Mouse (Mus musculus) erythroid progenitor cell, adult 5-6 weeks (primary cell): ENCODE measurements around the gene Trpc1. TPM values are rescaled to one million over a fixed set of nuclear protein-coding genes. Genes with fewer than 3 reads are reported as not detected.

Experiments
- total RNA-seq, 2 experiments: library from RNA; stranded (forward) in 1 of 2; stranded (reverse) in 1 of 2; fragments of 150-400 nt in 1 of 2; fragments of 186-747, 209-891 nt in 1 of 2; gene quantifications; 2 replicates each; pipeline versions ENCODE4 v1.2.3 to v1.2.4; 2015 to 2017; ENCODE audit warnings: low replicate concordance in 2 of 2

The Trpc1 gene
- total RNA-seq, 2 experiments from 2014 or later = not detected

Other genes with a start within 250 kb of the Trpc1 start
- 75.0 and 83.4 TPM in 2 replicates for gene U2surp, start 238.4 kb downstream of the Trpc1 start, total RNA-seq (2015; ENCODE audit: low replicate concordance)
- gene U2surp, start 238.4 kb downstream of the Trpc1 start, total RNA-seq (2017; ENCODE audit: low replicate concordance) = 85.3 and 99.3 TPM in 2 replicates
- 84.0 and 109 TPM in 2 replicates for gene Paqr9, start 190.7 kb downstream of the Trpc1 start, total RNA-seq (2015; ENCODE audit: low replicate concordance)
- gene Paqr9, start 190.7 kb downstream of the Trpc1 start, total RNA-seq (2017; ENCODE audit: low replicate concordance) = 100 and 101 TPM in 2 replicates
- not detected in 2 replicates for gene Pcolce2, start 112.8 kb downstream of the Trpc1 start, total RNA-seq (2015; ENCODE audit: low replicate concordance)
- gene Pcolce2, start 112.8 kb downstream of the Trpc1 start, total RNA-seq (2017; ENCODE audit: low replicate concordance) = not detected in 2 replicates
- 0.36 TPM in 1 of 2 replicates, not detected in the other for gene Pls1, start 94.9 kb upstream of the Trpc1 start, total RNA-seq (2015; ENCODE audit: low replicate concordance)
- gene Pls1, start 94.9 kb upstream of the Trpc1 start, total RNA-seq (2017; ENCODE audit: low replicate concordance) = not detected in 2 replicates
- gene Atr, start 107.2 kb upstream of the Trpc1 start, total RNA-seq (2015; ENCODE audit: low replicate concordance) = 8.6 and 14.3 TPM in 2 replicates
- gene Atr, start 107.2 kb upstream of the Trpc1 start, total RNA-seq (2017; ENCODE audit: low replicate concordance) = 6.8 and 12.3 TPM in 2 replicates
- 37.5 and 39.8 TPM in 2 replicates for gene Xrn1, start 204.4 kb upstream of the Trpc1 start, total RNA-seq (2015; ENCODE audit: low replicate concordance)
- gene Xrn1, start 204.4 kb upstream of the Trpc1 start, total RNA-seq (2017; ENCODE audit: low replicate concordance) = 43.0 and 55.6 TPM in 2 replicates